Mouse (Mus musculus) CD4-positive helper T cell, adult 2 months (primary cell): Measurements from ENCODE around the gene Pofut2.

Experiments
- DNase-seq: peaks from one replicate; pipeline ENCODE4 v3.0.0-alpha.2; 2012; ENCODE audit warnings: low read depth, missing footprints, low spot score

Gene Pofut2

GRCm38 (mm10) chr10:77308978-77309377 lies 50.0 kb downstream of the Pofut2 start:
- no peak for DNase-seq

GRCm38 (mm10) chr10:77314711-77315266 lies 55.8 kb downstream of the Pofut2 start:
- DNase-seq, result no peak

- no peak for DNase-seq
Measured at GRCm38 (mm10) chr10:77315682-77316081, 56.7 kb downstream of the Pofut2 start.
